Mouse (Mus musculus): ENCODE results near the gene 0610037L13Rik. TPM values are rescaled to one million over a fixed set of nuclear protein-coding genes. Genes with fewer than 3 reads are reported as not detected.

Gene 0610037L13Rik
- polyA plus RNA-seq, 1 experiment from 2014 or later: 113 TPM

DNA sequence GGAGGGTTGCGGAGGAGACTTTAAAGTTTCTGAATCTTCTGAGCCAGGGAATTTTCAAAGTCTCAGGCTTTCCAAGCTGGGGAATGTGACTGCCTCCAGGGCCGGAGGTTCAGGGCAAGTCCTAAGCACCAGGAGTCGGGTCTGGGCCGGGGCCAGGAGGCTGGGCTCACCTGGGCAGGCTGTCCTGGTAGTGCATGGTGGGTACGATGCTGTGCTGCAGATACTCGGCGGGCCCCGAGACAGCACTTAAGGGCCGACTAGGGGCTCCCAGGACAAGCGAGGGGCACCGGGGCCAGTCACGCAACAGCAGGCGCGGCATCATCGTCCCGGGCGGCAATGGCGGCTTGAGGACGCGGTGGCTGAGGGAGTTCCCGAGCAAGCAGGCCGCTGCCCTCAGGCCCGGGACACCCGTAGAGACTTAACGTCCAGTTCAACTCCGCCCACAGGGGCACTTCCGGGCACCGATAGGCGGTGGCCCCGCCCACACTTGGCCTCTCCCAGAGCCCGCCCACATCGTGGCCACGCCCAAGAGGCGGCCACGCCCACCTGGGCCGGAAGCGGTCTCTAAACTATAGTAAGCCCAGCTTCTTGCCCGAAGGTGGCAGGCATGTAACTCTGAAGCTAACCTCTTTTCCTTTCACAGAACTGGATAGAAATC is 33.7 kb downstream of the 0610037L13Rik start, which contains the start of gene Cpt2:
Cpt2 (minus strand) TSS at position 466 of the 658 bp plus-strand sequence.
- no peaks in the 10 kb centered on the region for H3K27me3 ChIP-seq (ENCODE audit: insufficient read depth, poor library complexity, severe bottlenecking)
- H3K4me1 ChIP-seq (replicated peaks): peaks cover 23% of the 10 kb centered on the region
- peak within 1 kb of the TSS; percentile 92 for H3K27ac ChIP-seq
- H3K4me3 ChIP-seq: peak within 1 kb of the TSS; percentile 93
- WGBS: 2% methylated on average over 38 of the region's 38 CpGs
- DNase-seq (ENCODE audit: low spot score): peak; percentile 97
- H3K9me3 ChIP-seq: no peaks in the 10 kb centered on the region
- H3K36me3 ChIP-seq: peaks cover 8% of the 10 kb centered on the region; the same call in 1 of the 2 replicates

DNA sequence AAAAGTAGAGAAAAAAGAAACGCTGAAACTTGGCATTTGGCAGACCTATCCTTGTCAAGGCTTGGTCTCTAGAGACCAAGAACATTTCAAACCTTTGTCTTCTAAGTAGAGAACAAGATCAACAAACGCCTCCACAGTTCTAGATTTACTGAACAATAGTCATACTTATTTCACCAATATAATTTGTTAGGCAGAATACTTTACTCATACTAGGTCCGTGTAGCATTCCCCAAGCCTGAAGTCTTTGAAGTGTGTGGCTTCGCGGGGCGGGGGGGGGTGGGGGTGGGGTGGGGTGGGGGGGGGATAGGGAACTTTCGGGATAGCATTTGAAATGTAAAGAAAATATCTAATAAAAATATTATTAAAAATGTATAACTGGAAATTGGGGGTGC is 34.2 kb downstream of the 0610037L13Rik start:
- Histone ChIP-seq H3K4me1 (replicated peaks) (peaks cover 23% of the 10 kb centered on the region), H3K9me3 (no peaks in the 10 kb centered on the region), H3K4me3 (peak overlapping the region; percentile 93), H3K27ac (peak overlapping the region; percentile 92), H3K36me3 (peaks cover 8% of the 10 kb centered on the region; the same call in 1 of the 2 replicates), H3K27me3 (ENCODE audit: insufficient read depth, poor library complexity, severe bottlenecking) (no peaks in the 10 kb centered on the region)
- no peak for DNase-seq (ENCODE audit: low spot score)
- 52% methylated on average over 7 of the region's 7 CpGs for WGBS

DNA sequence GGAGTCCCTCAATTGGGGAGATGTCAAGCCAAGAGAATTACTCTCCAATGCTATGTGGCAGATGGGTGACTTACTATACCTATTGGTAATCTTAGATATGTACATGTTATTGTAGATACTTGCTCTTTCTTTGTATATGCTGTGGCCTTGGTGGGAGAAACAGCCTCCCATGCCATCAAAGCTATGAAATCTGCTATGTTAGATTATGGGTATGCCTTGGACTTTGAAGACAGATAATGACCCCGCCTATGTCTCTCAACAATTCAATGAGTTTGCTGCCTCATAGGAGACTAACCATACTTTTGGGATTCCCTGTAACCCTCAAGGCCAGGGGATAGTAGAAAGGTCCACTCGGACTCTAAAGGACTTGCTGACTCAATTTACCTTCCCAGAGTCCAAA is 38.7 kb downstream of the 0610037L13Rik start:
- no peaks in the 10 kb centered on the region for H3K9me3 ChIP-seq
- no peak for DNase-seq (ENCODE audit: low spot score)
- H3K4me3 ChIP-seq: no peak overlapping the region
- WGBS: 71% methylated on average over 2 of the region's 2 CpGs
- no peaks in the 10 kb centered on the region for H3K36me3 ChIP-seq
- no peak overlapping the region for H3K27ac ChIP-seq
- peaks cover 4% of the 10 kb centered on the region; the same call in 1 of the 2 replicates for H3K4me1 ChIP-seq (replicated peaks)
- H3K27me3 ChIP-seq (ENCODE audit: insufficient read depth, poor library complexity, severe bottlenecking): no peaks in the 10 kb centered on the region

DNA sequence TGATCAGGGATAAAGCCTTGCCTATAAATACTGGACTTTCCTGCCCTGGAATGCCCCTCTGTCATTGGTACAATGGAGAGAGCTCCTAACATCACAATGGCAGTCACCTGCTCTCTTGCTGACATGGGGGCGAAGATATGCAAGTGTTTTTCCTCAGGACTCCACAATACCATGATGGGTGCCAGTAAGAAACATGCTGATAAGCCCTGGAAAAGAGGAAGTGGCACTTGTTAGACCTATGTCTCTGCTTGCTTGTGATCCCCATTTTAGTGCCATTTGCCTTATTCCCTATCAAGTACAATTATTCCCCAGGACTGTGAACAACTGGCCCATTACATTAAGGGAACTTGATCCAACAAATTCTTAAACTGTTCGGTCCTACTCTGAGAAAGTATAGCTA is 39.1 kb downstream of the 0610037L13Rik start:
- Histone ChIP-seq H3K9me3 (no peaks in the 10 kb centered on the region), H3K27ac (no peak overlapping the region), H3K27me3 (ENCODE audit: insufficient read depth, poor library complexity, severe bottlenecking) (no peaks in the 10 kb centered on the region), H3K4me3 (no peak overlapping the region), H3K36me3 (no peaks in the 10 kb centered on the region), H3K4me1 (replicated peaks) (no peaks in the 10 kb centered on the region)
- WGBS: 85% methylated on average over 2 of the region's 2 CpGs
- no peak for DNase-seq (ENCODE audit: low spot score)

DNA sequence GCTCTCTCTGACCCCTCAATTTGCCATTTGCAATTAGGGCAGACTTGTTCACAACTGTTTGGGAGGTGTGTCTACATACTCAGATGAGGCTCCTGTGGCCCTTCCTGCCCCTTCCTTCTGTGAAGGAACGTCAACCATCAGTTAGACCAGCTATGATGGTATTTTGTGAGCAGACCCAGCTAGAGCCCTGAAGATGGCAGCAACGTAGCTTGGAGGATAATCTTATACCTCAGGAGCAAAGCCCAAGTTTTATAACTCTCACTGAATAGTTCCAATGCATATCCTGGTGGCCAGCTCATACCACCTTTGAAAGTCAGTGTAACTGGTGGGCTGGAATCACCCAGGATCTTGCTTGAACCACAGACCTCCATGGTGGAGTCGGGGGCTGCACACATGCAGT is 41.8 kb downstream of the 0610037L13Rik start:
- WGBS: 72% methylated on average over 3 of the region's 3 CpGs
- Histone ChIP-seq H3K27me3 (ENCODE audit: insufficient read depth, poor library complexity, severe bottlenecking) (no peaks in the 10 kb centered on the region), H3K36me3 (no peaks in the 10 kb centered on the region), H3K4me1 (replicated peaks) (no peaks in the 10 kb centered on the region), H3K27ac (no peak overlapping the region), H3K9me3 (no peaks in the 10 kb centered on the region), H3K4me3 (no peak overlapping the region)
- no peak for DNase-seq (ENCODE audit: low spot score)

DNA sequence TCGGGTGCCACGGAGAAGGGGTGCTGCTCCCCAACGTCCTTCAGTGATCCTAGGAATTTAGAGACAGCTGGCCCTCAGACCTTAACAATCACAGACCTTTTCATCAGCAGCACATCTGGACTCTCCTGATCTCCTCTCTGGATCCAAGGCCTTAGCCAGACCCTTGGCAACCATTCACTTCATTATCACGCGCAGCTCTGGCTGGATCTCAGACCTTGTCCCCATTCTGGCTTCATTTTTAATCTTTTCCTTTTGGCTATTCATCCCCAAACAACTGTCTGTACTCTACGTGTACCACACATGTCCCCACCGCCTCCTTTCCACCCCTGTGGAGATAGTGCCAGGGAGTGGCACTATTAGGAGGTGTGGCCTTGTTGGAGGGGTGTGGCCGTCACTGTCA is 43.6 kb downstream of the 0610037L13Rik start:
- 87% methylated on average over 8 of the region's 8 CpGs for WGBS
- no peaks in the 10 kb centered on the region for H3K4me1 ChIP-seq (replicated peaks)
- DNase-seq (ENCODE audit: low spot score): no peak

DNA sequence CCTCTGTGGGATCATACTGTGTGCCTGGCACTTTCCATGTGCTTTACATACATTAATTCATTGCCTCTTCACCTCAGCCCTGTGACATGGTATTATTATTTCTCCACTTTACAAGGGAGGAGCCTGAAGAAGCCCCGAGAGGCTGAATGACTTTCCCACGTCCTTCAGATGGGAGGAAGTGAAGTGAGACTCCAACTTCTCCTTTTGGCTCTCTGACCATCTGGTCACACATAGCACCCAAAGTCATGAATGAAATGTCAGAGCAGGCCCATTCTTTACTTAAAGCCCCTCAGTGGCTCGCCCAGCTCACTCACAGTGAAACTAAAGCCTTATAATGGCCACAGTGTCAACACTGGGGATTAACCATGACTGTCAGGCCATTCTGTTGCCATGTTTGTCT is 45.6 kb downstream of the 0610037L13Rik start:
- DNase-seq (ENCODE audit: low spot score): no peak
- H3K36me3 ChIP-seq: no peaks in the 10 kb centered on the region
- H3K9me3 ChIP-seq: no peaks in the 10 kb centered on the region
- WGBS: 75% methylated on average over 3 of the region's 3 CpGs
- H3K4me3 ChIP-seq: no peak overlapping the region
- H3K27me3 ChIP-seq (ENCODE audit: insufficient read depth, poor library complexity, severe bottlenecking): no peaks in the 10 kb centered on the region
- no peaks in the 10 kb centered on the region for H3K4me1 ChIP-seq (replicated peaks)
- H3K27ac ChIP-seq: no peak overlapping the region

More for the DNA sequence above, 43.6 kb downstream of the 0610037L13Rik start:
- no peaks in the 10 kb centered on the region for H3K36me3 ChIP-seq
- no peak overlapping the region for H3K27ac ChIP-seq
- no peak overlapping the region for H3K4me3 ChIP-seq
- no peaks in the 10 kb centered on the region for H3K27me3 ChIP-seq (ENCODE audit: insufficient read depth, poor library complexity, severe bottlenecking)
- no peaks in the 10 kb centered on the region for H3K9me3 ChIP-seq

DNA sequence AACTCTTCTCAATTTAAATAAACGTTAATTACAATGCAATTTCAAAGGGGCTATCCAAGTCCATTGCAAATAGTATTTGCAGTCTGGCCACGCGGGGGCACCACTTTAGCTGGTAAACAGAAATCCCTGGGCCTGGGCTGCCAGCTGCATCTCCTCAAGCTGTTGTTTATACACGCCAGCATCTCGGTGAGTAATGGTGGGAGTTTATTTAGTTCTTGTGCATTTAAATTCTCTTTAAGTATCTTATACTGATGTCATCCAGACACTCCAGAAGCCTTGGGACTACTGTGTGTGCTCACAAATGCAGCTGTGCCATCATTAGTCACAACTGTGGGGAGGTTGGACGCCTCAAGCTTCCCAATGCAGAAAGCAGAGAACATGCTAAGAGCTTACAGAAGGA is 47.7 kb downstream of the 0610037L13Rik start:
- peak; percentile 60 for DNase-seq (ENCODE audit: low spot score)
- Histone ChIP-seq H3K36me3 (no peaks in the 10 kb centered on the region), H3K27ac (no peak overlapping the region), H3K27me3 (ENCODE audit: insufficient read depth, poor library complexity, severe bottlenecking) (no peaks in the 10 kb centered on the region), H3K4me1 (replicated peaks) (no peaks in the 10 kb centered on the region), H3K4me3 (no peak overlapping the region), H3K9me3 (no peaks in the 10 kb centered on the region)
- WGBS: 36% methylated on average over 6 of the region's 6 CpGs

DNA sequence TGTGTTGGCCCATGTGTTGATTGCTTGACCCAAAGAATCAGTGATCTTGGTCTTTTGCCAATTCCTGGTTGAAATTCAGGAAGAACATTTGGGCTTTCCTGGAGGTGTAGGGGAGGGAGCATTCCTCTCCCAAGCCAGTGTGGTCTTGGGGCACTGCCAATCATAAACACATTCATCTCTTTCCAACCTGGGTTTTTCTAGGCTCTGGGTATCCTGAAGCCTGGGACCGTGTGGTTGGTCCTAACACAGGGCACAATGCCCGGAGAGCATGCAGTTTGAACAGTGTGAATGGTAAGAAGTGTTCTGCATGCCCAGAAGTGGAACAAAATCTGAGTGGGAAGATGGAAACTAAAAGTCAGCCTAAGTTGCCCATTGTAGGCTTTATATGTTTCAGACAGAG is 48.5 kb downstream of the 0610037L13Rik start:
- 92% methylated on average over 2 of the region's 2 CpGs for WGBS
- H3K36me3 ChIP-seq: no peaks in the 10 kb centered on the region
- no peak for DNase-seq (ENCODE audit: low spot score)
- no peaks in the 10 kb centered on the region for H3K4me1 ChIP-seq (replicated peaks)
- H3K4me3 ChIP-seq: no peak overlapping the region
- no peaks in the 10 kb centered on the region for H3K9me3 ChIP-seq
- H3K27me3 ChIP-seq (ENCODE audit: insufficient read depth, poor library complexity, severe bottlenecking): no peaks in the 10 kb centered on the region
- no peak overlapping the region for H3K27ac ChIP-seq

DNA sequence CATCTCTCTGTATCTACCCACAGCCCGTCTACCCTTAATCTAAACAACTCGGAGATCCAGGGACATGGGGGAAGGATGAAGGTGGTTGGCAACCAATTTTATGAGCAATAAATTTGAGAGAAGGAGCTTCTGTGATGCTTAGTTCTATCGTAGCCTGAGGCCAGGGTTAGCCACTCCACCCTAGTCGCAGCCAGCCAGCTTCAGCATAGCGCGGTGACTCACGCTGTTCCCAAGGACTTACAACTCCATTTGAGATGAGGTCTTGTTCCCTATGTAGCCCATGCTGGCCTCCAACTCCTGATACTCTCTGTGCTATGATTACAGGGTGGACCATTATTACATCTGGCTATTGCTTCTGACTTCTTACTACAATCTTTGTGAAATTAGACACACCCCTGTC is 53.1 kb downstream of the 0610037L13Rik start:
- Histone ChIP-seq H3K4me1 (replicated peaks) (no peaks in the 10 kb centered on the region), H3K9me3 (no peaks in the 10 kb centered on the region), H3K36me3 (no peaks in the 10 kb centered on the region), H3K27ac (no peak overlapping the region), H3K4me3 (no peak overlapping the region), H3K27me3 (ENCODE audit: insufficient read depth, poor library complexity, severe bottlenecking) (no peaks in the 10 kb centered on the region)
- 92% methylated on average over 7 of the region's 7 CpGs for WGBS
- DNase-seq (ENCODE audit: low spot score): no peak

DNA sequence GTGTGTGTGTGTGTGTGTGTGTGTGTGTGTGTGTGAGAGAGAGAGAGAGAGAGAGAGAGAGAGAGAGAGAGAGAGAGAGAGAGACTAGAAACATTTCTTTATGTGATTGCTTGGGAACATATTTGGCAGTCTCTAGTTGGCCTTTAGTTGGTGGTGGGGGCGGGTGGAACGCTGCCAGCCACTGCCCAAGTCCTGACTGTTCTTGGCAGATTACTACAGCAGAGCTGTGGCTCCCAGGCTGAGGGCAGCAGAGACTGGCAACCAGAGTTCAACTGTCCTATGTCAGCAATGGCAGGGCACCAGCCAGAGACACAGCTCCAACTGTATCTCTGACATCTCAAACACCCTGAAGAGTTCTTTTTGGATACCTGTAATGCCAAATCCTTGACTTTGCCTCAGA is 54.5 kb downstream of the 0610037L13Rik start:
- Histone ChIP-seq H3K4me1 (replicated peaks) (no peaks in the 10 kb centered on the region), H3K4me3 (no peak overlapping the region), H3K27ac (no peak overlapping the region), H3K9me3 (no peaks in the 10 kb centered on the region), H3K27me3 (ENCODE audit: insufficient read depth, poor library complexity, severe bottlenecking) (no peaks in the 10 kb centered on the region), H3K36me3 (no peaks in the 10 kb centered on the region)
- no peak for DNase-seq (ENCODE audit: low spot score)
- WGBS: 83% methylated on average over 2 of the region's 2 CpGs

All from hindbrain, embryonic 10.5 days (tissue).